Mouse (Mus musculus) cerebellum, adult 8-10 months (tissue): ENCODE measurements around the gene Nod2.

Experiments
- DNase-seq: peaks from one replicate; pipeline ENCODE4 v3.0.0; 2022

Nod2 gene

DNA sequence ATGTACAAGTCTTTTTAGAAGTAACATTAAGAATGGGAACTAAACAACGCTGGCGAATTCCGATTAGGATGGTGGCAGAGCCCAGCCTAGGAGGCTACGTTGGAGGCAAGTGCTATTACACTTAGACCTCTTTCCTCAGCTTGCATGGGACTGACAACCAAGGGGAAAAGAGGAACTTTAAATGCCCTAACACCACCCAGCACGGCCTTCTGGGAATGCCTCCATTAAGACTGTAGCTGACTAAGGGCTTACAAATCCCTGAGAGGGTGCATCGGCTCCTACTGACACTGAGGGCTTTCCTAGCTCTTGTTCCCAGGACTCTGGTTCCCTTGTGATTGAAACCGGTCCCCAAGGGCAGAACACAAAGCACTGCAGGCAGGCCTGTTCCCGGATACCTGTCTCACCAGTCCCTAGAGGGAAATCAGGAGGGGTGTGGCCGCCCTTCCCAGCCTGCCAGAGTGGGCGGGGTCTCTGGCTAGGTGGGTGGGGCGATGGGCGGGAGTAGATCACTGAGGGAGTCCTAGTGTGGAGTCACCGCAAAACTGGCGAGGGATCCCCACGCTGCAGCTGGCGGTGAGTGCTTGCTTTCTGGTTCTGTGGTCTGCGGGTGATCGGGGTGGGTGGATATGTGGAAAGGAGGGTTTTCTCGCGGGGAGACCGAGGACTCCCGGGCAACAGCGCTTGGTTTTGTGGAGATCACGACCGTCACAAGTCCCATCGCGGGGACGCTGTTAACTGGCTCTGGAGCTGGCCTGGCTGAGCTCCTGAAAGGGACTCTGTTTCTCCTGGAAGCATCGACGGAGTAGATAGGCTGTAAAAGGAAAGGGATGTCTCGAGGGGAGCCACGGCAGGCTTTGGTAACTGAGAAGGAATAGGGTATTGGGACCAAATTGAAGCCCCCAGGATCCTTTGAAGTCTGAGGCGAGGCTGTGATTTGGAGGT is at the start of gene Nod2:
TSS of gene Nod2 (plus strand) at position 479 of the 942 bp plus-strand sequence.
- DNase-seq = no peak

DNA sequence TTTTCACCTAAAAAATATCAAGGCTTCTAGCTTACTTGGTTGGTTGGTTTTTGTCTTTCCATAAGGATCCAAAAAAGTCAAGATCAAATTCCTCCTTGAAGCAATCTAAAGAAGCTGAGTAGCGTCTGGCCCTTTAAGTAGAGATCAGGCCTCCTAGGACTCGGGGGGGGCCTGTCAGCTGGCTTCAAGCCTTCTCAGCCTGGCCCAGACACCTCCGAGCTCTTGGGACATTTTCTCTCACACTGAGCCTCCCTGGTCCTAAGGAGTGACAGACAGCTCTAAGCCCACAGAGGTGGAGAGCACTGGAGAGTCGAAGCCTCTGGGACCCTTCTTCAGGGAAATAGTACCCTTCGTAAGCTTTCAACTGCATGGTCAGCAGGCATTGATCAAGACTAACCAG is 48.5 kb upstream of the Nod2 start:
- no peak for DNase-seq

DNA sequence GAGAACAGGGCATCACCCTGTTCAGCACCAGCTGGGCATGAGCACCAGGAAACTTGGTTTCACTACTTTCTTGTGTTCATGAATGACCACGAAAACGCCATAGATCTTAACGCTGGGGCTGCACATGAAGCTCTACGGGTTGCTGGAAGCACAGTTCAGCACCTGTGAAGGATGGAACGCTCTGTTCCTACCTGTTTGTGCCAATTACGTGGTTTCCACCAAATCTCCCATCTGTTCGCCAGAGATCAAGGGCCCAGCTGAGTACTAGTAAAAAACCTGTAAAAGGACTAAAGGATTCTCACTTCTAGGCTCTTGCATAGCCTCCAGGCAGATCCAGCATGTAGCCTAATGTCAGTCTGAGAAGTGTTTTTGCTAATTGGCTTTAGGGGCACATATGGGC is 47.6 kb upstream of the Nod2 start:
- DNase-seq = peak; percentile 36

DNA sequence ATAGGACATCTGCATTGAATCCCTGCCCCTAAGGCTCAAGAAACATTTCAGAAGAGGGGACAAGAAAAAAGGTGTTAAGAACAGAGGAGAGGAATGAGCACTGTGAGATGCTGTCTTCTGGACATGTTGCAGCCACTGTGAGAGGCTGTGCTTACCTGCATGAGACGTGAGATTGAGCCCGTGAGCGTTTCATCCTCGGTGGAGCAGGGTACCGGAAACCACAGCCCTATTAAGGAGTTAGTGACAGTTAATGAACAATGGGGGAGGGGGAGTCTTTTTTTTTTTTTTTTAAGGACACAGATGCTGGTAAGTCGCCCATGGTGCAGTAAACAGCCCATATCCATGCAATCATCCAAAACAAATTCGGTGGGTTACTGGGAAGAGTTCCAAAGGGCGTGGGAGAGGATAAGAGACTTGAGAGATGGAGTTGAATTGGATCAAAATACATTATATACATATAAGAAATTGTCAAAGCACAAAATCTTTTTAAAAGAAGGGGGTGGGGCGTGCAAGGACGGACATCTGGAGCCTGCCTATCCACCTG is 43.6 kb upstream of the Nod2 start:
- no peak for DNase-seq

DNA sequence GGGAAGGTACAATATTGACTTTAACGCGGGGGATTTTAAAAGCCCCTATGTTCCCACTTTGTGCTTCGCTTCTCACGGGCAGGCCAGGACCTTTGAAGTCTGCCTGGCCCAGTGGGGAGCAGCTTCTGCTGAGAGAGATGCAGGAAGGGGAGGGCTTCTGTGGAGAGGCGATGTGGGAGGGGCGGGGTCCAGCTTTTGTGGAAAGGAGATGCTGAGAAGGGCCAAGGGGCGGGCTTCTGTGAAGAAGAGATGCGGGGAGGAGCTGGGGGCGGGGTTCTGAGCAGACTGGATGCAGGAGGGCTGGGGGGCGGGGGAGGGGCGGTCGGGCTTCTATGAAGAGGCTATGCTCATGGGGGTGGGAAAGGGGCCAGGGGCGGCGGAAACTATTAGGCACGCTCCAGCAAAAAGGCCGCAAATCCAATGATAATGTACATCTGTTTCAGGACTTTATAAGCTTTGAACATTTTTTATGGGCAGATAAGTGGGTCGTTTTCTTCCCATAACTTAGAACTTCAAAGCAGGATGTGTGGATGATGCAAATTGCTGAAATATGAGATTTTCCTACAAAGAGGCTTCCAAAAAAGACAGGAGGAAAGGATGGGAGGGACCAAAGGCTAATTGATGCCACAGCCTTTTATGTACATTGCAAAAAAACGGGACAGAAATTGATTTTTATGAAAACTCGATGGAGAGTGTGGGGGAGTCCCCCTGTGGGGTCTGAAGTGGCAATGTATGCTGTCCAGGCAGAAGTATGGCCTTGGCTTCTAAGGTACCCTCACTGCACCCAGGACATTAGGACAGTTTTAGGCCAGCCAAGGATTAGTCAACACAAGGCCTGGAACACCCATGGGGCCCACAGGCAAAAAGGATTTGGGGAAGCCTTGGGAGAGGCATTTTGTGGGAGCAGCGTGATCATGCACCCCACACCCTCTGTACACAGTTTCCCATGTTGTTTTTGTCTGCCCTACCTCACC is 42.8 kb upstream of the Nod2 start:
- no peak for DNase-seq

DNA sequence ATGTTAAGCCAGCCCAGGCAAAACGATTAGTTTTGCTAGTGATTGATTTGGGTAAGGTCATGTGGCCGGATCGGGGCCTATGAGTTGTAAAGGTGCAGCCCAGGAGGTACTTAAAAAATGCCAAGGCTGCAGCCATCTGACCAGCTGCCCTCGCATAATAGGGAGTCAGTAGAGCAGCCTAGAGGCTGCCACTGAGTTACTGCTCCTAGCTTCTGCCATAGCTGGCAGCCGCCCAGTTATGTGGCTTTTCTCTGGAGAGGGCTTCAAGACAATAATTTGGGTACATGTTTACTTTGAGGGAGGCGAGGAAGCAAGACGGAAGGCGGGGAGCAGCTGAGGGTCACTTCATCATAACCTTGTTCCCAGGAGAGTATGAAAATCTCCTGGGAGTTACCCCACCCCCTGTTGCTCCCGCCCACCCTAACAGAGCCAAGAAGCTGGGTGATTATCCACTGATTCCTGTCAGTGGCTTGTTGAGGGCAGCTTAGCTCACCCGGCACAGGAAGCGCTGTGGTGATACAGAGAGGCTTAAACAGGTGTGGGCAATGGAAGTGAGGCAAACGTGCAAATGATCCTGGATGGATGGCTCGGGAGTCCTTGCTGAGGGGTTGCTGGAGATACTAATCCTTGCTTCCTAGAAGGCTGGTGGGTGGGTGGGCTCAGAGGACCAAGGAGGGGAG is 41.6 kb upstream of the Nod2 start:
- no peak for DNase-seq

DNA sequence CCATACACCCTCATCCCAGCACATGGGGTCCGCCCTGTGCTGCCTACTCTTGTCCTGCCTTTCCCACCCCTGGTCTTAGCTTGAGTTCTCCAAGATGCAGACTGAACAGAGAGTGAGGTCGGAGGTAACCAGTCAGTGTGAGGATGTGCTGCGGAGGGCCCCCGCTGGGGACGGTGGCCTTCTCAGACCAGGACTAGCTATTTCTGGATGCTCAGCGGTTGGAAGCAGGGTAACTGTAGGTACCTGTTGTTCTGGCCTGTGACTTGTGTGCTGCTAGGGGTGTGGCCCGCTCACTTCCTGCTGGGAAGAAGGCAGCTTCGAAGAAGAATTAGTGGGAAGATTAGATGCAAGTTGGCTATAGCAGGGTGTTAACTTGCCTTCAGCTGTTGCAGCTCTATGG is 38.1 kb upstream of the Nod2 start:
- DNase-seq = no peak

DNA sequence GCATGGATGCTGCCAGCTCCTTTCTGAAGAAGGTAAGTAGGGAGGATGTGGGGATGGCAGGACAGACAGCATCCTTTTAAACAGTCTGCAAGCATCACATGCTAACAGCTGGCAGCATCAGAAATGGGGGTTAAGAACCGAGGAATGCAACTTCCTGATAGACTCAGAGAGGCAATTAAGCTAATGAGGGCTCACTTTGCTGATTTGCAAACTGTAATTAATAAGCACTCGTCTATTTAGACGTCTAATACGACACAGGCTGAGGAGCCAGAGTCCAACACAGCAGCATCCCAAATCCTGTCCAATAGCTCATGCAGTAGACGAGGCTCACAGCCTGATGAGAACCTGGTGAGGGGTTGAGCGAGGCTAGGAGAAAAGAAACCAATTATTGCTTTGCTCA is 36.8 kb upstream of the Nod2 start:
- DNase-seq = no peak

DNA sequence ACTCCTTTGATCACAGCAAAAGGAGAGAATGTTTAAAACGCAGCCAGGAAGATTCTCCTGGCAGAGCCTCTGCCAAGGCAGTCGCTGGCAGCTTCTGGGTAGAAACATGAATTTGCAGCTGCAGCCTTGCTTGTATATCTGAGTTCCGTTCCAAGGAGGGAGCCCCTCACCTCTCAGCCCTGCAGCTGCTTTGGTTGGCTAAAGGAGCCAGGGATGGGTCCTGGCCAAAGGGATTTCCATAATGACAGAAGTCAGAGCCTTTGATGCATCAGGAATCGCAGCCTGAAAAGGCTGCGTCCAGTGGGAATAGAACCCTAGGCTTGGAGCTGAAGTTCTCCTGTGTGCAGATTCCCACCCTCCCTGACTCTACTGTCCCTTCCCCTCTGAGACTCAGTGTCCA is 32.1 kb upstream of the Nod2 start:
- no peak for DNase-seq

DNA sequence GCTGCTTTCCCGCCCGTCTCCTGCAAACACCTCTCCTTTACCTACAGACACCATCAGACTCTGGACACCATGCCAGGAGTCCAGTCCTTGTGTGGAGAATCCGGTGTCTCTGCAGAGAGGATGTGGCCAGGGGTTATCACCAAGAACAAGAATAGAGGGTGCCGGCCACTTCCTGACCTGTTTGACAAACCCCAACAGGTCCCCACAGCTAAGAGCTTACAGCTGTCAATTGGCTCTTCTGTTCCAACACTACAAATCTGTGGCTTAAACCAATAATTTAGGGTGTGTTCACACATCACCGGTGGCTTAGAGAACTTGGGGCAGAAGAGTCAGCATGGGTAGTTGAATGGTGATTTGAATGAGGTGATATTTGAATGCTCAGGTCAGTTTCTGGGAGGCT is 28.5 kb upstream of the Nod2 start:
- DNase-seq = no peak

DNA sequence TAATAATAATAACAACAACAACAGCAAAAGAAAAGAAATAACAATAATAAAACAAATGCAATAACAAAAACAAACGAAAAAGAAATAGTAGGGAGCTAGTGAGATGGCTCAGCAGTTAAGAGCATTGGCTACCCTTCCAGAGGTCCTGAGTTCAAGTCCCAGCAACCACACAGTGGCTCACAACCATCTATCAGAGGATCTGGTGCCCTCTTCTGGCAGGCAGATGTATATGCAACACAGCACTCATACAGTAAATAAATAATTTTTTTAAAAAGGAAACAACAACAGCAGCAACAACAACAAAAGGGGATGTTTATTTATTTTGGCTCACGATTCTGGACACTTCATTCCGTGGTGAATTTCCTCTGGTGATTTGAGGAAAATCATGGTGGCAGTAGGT is 27.6 kb upstream of the Nod2 start:
- DNase-seq = no peak

DNA sequence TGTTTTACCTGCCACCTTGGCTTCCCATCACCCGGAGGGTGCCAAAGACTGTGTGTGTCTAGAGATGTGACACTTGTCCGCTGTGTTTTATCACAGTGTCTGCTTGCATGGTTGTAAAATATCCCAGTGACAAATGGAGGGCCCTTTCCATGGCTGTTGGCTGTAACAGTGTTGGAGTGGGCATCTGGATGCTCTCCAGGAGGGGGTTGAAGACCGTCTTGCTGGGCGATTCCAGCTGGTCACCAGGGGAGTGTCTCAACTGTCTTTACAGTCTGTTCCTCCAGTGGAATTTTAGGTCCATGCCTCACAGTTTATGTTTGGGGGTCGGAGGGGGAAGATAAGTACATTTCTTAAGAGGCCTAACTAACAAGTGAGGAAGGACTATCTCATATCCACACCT is 26.2 kb upstream of the Nod2 start:
- DNase-seq = no peak

DNA sequence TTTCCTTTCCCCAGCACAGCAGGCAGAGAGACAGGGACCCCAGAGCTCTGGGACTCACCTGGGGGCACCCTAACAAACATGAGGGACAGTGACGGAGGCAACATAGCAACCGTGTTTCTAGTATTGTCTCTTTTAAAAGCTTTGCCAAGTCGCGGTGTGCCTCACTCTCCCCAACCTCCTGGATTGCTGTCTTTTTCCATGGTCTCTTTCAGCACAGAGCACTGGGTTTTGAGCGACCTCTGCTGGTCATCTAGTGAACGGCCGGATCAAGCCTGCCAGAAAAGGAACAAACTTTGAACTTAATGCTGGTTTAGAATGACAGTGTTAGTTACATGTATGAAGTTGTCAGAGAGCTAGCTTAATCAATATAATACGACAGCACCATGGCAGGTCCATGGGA is 25.7 kb upstream of the Nod2 start:
- DNase-seq = peak; percentile 84

DNA sequence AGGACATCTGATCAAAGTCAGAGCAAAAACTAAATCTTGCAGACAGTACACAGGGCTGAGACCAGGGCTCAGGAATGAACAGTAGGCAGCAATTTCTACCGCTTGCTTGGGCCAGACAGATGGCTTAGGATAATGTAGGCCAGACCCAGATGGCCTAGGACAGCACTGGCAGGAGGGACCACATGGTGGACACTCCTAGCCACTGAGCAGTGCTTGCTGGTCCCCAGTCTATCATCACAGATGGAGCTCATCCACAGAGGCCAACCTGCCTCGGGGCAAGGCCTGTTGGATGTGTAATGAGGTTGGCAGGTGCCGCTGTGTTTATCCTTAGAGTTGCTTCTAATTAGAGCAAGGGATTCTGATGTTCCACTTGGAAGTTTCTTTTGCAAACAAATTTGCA is 23.8 kb upstream of the Nod2 start:
- peak; percentile 71 for DNase-seq

DNA sequence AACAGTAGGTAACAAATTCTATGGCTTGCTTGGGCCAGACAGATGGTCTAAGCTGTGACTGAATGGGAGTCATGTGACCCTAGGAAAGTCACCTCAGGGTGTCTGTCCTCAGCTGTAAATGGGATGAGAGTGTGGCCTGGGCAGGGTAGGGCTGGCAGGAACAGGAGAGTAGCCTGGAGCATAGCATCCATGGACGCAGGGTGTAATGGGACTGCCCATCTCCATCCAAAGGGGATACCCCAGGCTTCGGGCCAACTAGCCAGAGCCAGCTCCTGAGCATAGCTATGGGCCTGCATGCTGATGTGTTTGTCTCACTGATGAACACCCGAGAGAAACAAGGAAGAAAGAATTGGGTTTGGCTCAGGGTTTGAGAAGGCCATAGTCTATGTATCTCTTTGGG is 22.8 kb upstream of the Nod2 start:
- DNase-seq = no peak

DNA sequence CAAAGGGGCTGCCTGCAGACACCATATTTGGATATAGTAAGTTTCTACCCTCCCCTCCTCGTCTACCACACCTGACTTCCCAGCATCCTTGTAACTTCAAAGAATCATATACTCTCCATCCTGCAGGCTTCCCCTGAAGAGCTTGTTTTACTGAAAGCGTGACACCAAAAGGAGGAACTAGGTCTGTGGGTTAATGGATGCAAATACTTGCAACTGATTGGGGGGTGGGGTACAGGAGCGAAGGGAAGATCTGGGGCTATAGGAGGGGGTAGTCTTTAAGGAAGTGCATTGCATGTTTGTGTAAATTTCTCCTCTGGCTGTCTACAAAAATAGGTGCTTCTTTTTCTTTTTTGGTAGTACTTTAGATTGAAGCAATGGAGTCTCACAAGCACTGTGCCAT is 20.7 kb upstream of the Nod2 start:
- no peak for DNase-seq

DNA sequence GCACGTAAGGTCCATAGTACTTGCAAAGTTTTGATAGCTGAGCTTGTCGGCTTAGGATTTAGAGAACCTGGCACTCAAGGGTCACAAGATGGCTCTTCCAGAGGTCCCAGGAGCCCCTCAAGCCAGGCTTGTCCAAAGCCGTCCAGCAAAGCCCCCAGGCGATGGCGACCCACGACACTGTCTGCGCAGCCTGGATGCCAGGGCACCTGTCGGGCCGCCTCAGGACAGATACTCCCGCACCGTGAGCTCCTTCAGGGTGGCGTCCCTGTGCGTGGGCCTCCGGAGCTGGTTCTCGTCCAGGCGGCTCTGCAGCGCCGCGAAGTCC is 20.2 kb upstream of the Nod2 start:
- DNase-seq = no peak

DNA sequence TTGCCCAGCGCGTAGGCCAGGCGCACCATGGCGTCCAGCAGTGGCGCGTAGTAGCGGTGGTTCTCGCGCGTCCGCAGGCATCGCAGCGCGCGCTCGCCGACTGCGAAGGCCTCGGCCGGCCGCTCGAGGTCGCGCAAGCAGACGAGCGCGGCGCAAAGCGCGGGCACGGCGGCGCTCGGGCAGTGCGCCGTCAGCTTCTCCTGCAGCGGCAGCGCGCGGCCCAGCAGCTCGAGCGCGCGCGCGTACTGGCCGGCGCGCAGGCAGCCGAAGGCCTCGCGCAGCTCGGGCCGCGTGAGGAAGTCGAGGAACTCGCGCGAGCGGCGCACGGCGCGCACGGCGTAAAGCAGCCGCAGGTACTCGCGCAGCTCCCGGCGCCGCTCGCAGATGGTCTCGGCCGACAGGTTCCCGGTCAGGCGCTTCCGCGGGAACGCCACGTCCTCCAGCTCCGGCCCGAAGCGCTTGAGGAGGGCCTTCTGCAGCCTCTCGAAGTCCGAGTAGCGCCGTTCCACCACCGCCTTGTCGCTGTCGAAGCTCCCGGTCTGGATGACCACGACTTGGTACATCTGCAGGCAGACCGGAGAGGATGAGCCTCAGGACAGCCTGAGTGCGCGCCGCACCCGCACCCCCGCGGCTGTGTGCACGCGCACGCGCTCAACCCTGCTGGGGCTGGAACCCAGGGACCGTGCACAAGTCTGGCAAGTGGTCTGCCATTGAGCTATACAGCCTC is 19.7 kb upstream of the Nod2 start:
- peak; percentile 73 for DNase-seq

DNA sequence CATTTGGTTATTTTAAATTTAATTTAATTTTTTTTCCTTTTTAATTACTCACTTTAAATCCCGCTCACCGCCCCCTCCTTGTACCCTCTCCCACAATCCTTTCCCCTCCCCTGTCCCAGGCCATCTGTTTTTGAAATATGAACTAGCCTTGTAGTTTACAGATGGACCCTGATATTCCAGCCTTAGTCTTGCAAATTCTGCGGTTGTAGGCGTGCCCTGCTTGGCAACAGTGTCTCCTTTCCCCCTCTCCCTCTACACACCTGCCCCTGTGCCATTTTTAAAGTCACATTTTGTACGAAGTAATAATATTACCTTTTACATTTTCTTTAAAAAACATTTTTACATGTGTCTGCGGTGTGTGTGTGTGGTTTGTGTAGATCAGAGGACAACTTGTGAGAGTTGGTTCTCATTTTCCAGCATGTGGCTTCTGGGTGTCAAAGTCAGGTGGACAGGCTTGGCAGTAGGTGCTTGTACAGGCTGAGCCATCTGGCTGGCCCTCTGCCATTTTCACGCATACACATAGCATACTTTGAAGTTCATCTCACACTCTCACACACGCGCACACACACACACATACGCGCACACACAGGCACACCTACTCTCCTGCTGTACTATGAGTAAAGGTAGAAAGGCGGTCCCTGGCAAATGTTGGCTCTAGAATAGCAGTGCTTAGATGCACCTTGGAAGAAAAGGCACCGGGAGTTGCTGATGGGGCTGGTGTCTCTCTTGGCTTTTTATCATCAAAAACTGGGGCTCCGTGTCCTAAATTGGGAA is 18.9 kb upstream of the Nod2 start:
- DNase-seq = peak; percentile 40

DNA sequence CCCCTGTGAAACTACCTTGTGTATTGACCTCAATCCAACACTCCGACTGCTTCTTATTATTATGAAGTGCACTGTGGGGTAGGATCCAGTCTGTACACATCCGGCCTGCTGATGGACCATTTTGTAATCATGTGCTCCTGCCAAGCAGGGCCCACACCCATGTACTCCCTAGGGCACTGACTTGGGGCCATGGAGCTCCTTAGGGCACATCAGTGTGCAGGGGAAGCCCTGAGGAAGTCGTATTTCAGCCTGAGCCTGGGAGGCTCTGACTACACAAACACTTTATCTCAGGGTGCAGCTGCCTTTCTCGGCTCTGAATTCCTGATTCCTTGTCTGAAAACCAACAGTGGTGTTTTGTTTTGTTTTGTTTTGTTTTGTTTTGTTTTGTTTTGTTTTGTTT is 16.9 kb upstream of the Nod2 start:
- DNase-seq = no peak

DNA sequence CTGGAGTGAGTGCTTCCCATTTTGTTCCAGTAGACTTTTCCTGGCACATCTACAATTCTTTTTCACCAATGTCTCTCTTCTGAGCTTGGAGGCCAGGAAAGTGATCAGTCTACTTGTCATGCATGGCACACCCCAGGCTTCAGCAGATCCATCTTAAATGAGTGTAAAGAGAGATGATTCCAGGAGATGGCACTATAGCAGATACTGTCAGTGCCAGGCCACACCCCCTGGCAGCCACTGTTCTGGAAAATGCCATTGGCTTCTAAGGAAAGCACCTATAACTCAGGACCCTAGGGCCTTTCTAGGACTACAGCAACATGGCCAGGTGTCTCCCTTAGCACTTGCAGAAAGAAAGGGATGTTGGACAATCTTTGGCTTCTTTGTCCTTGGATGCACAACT is 16.0 kb upstream of the Nod2 start:
- no peak for DNase-seq

DNA sequence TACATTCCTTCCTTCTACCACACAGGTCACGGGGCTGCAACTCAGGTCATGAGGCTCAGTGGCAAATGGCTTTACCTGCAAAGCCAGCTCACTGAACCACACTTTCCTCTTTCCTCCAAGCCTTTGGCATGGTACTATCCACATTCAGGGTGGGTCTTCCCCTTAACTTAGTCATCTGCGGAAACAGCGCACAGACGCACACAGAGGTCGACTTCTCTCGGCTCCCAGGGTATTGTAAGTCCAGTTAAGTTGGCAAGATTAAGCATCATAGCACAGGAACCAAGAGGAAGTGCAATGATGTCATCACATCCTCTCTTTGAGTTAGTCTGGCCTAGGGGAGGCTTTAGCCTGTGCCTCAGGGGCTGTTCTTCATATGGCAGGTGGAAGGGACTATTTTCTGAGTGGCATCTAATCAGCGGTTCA is 13.8 kb upstream of the Nod2 start:
- no peak for DNase-seq
